16 mouse cellular contexts compared by ENCODE assay signal in the genomic region with DNA sequence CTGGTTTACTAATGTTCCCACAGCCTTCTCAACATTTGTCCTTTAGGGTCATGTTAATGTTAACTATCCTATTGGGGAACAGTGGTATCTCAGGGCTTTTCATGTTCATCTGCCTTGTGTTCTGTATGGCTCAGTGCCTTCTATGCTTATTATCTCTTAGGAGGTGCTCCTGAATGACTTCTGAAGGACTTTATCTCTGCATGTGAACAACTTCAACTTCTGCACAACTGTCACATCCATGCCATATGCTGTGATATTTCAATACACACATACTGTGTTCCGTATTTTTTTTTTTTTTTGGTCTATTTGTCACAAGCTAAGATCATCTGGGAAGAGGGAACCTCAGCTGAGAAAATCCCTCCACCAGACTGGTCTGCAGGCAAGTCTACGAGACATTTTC.
"Had no signal": no experiment of that assay in that cellular context is flagged by ENCODE, and none has a peak within 500 bp of the region (broad histone marks: within the 10 kb centered on the region; RNA-seq: fewer than 3 reads in every experiment).

No protein-coding gene starts in this region.

- H3K27me3 ChIP-seq: neural tube, embryonic 12.5 days; neural tube, embryonic 13.5 days; neural tube, embryonic 15.5 days; stomach, embryonic 15.5 days had no signal

- H3K9me3 ChIP-seq: neural tube, embryonic 12.5 days; neural tube, embryonic 15.5 days; stomach, embryonic 15.5 days had no signal

- H3K9ac ChIP-seq: neural tube, embryonic 12.5 days; neural tube, embryonic 13.5 days; neural tube, embryonic 15.5 days; stomach, embryonic 15.5 days had no signal

- DNase-seq: retina, postnatal 1 day; right cerebral cortex, adult 18-20 months; right cerebral cortex, postnatal 14 days; right cerebral cortex, postnatal 25 days; spleen, adult 18-20 months; thymus, adult 18-20 months; thymus, adult 2 months; thymus, postnatal 14 days; thymus, postnatal 25 days; thymus, postnatal 36 days; thymus, postnatal 4 days had no signal

- H3K36me3 ChIP-seq: neural tube, embryonic 12.5 days; neural tube, embryonic 13.5 days; neural tube, embryonic 15.5 days; stomach, embryonic 15.5 days had no signal

- H3K27ac ChIP-seq: neural tube, embryonic 12.5 days; neural tube, embryonic 13.5 days; neural tube, embryonic 15.5 days; stomach, embryonic 15.5 days; stomach, postnatal 0 days had no signal

- H3K4me3 ChIP-seq: neural tube, embryonic 12.5 days; neural tube, embryonic 13.5 days; neural tube, embryonic 15.5 days; stomach, embryonic 15.5 days had no signal

- H3K4me1 ChIP-seq: neural tube, embryonic 12.5 days; neural tube, embryonic 13.5 days; neural tube, embryonic 15.5 days; stomach, embryonic 15.5 days had no signal
